Mouse (Mus musculus) erythroblast, embryonic 14.5 days (primary cell): ENCODE data around the gene Krtap9-5.

Experiments
- GATA1 ChIP-seq: IDR thresholded peaks from 2 replicates; pipeline ENCODE4 v1.6.1; 2012; ENCODE audit warnings: low read length, inconsistent platforms, mixed read lengths
- TAL1 ChIP-seq: IDR thresholded peaks from 3 replicates; pipeline ENCODE4 v1.6.1; 2012; ENCODE audit warnings: low read length, inconsistent platforms, mixed read lengths

DNA sequence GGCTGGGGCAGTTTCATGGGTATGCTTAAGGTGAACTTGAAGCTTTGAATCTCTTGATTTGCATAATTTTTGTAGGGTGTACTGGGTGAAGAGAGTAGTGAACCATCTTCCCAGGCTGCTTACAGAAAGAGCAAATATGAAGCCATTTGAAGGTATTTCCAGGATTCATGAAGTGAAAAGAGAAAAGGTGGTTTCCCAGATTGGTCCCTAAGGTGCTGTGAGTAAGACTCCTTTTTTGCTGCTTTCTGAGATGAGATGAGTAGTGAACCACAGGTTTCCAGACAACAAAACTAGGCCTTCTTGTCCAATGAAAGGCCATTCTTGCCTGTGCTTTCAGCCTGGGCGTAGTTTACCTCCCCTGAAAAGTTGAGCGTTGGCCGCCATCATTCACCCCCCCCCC is 40.3 kb downstream of the Krtap9-5 start:
- TF ChIP-seq GATA1 (no peak), TAL1 (no peak)
